Mouse (Mus musculus) heart, embryonic 15.5 days (tissue): ENCODE results near the gene Auts2. TPM values are rescaled to one million over a fixed set of nuclear protein-coding genes. Genes with fewer than 3 reads are reported as not detected.

Source experiments
- ATAC-seq: fragments of 200-750 bp; cut with Nextera tagmentation; replicated peaks from 2 replicates; pipeline ENCODE4 v1.8.0; 2017; ENCODE audit warnings: low read depth, moderate TSS enrichment; ENCODE audit not compliant: insufficient number of reproducible peaks, insufficient read depth, low FRiP score
- H3K27ac ChIP-seq: fragments of 300-500 bp; sonication (generic); 2 replicates; pipeline ENCODE4 v1.5.1; 2015; ENCODE audit warnings: mild to moderate bottlenecking, inconsistent platforms
- H3K27me3 ChIP-seq: fragments of 300-500 bp; sonication (generic); 2 replicates; pipeline ENCODE4 v1.6.1; 2015; ENCODE audit warnings: inconsistent platforms
- H3K36me3 ChIP-seq: fragments of 300-500 bp; sonication (generic); 2 replicates; pipeline ENCODE4 v1.6.1; 2015; ENCODE audit warnings: mild to moderate bottlenecking, inconsistent platforms
- H3K4me1 ChIP-seq: fragments of 300-500 bp; sonication (generic); replicated peaks from 2 replicates; pipeline ENCODE4 v1.6.1; 2015; ENCODE audit warnings: inconsistent platforms
- H3K4me2 ChIP-seq: fragments of 300-500 bp; sonication (generic); 2 replicates; pipeline ENCODE4 v1.6.1; 2015; ENCODE audit warnings: inconsistent platforms, mild to moderate bottlenecking, moderate library complexity
- H3K4me3 ChIP-seq: fragments of 300-500 bp; sonication (generic); 2 replicates; pipeline ENCODE4 v1.5.1; 2015; ENCODE audit warnings: mild to moderate bottlenecking, inconsistent platforms
- H3K9ac ChIP-seq: fragments of 300-500 bp; sonication (generic); 2 replicates; pipeline ENCODE4 v1.6.1; 2015; ENCODE audit warnings: mild to moderate bottlenecking, inconsistent platforms
- H3K9me3 ChIP-seq: fragments of 300-500 bp; sonication (generic); replicated peaks from 2 replicates; pipeline ENCODE4 v1.6.1; 2016; ENCODE audit warnings: inconsistent platforms
- WGBS: fragments of 180-500 bp; shearing (Covaris S2); methylation state at CpG from one replicate; pipeline ENCODE4 v1.1.7; 2015; ENCODE audit warnings: mixed read lengths; 5-methylcytosine and 5-hydroxymethylcytosine counted together
- polyA plus RNA-seq: library from polyadenylated mRNA; unstranded; fragments of >200 nt; fragmentation: Nextera tagmentation; extraction: Ambion mirVana; gene quantifications from 2 replicates; pipeline ENCODE4 v1.2.1, GENCODE M21; 2015

Auts2 gene
- polyA plus RNA-seq, 1 experiment from 2014 or later = 12.9 TPM

DNA sequence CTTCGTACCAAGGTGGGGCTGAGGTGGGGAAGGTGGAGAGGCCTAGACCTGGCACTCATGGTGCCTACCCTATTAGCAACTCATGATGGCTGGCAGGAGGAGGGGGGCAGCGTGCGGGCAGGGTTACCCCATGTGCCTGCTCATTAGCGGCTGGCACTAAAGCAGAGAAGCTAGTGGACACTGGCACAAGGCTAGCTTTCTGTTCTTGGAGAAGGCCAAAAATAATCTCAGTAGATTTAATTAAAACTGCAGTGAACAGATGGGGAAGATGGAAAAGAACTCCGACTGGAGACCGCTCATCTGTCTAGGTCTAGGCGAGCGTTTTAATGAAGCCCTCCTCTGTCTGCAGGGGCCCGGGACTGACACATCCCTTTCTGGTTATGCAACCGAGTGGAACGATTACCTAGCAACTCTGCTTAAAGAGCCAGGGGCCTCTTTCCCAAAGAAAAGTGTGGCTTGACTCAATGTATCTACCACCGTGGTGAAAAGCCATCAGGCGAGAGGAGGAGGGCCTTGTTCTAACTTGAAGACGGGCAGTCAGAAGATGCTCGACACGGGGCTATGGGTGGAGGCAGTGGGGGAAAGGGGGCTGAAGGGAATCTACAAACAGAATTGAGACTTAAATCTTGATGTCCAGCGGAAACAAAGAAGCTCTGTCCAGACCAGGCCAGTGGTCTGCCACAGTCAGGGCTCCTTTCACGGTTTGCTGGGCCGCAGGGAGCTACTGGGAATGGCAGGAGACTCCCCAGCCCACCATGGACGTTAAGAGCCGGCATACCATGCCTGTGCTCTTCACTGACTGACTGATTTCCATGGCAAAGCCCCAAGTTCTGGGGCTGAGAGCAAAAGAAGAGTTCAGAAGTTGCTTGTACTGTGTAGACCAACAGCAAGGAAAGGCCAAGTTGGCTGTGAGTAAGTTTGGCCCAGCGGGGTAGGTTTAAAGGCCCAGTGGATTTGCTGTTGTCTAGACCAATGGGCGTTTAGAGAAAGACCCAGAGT, 899.7 kb downstream of the Auts2 start:
- H3K4me3 ChIP-seq = no peak overlapping the region
- no peak for ATAC-seq
- H3K4me2 ChIP-seq = no peak overlapping the region
- no peak overlapping the region for H3K9ac ChIP-seq
- H3K9me3 ChIP-seq = no peaks in the 10 kb centered on the region
- WGBS = 69% methylated on average over 23 of the region's 23 CpGs
- no peaks in the 10 kb centered on the region for H3K27me3 ChIP-seq
- peaks cover 29% of the 10 kb centered on the region for H3K4me1 ChIP-seq
- no peaks in the 10 kb centered on the region for H3K36me3 ChIP-seq
- H3K27ac ChIP-seq = peak overlapping the region; percentile 61

DNA sequence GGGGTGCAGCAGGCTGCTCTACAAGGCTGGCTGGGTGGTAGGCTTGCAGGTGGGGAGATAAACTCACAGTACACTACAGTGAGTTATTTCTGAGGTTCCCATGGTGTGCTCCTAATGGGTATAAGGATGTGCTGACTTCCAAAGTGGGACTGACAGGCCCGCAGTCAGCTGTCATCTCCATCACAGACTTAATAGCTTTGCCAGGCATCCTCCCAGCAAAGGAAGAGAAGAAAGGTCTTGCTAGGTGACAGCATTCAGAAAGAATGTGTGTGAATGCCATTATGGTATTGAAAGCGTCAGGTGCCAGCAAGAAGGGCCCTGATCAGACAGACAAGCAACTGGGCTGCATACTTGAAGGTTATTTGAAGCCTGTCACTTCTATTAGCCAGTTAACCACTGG, 900.4 kb downstream of the Auts2 start:
- H3K4me1 ChIP-seq = peaks cover 25% of the 10 kb centered on the region
- H3K27ac ChIP-seq = peak overlapping the region; percentile 61
- H3K36me3 ChIP-seq = no peaks in the 10 kb centered on the region
- H3K4me3 ChIP-seq = no peak overlapping the region
- H3K27me3 ChIP-seq = no peaks in the 10 kb centered on the region
- no peak overlapping the region for H3K9ac ChIP-seq
- 33% methylated on average over 2 of the region's 2 CpGs for WGBS
- H3K4me2 ChIP-seq = no peak overlapping the region
- H3K9me3 ChIP-seq = no peaks in the 10 kb centered on the region
- peak; percentile 44; the same call in 1 of the 2 replicates for ATAC-seq

DNA sequence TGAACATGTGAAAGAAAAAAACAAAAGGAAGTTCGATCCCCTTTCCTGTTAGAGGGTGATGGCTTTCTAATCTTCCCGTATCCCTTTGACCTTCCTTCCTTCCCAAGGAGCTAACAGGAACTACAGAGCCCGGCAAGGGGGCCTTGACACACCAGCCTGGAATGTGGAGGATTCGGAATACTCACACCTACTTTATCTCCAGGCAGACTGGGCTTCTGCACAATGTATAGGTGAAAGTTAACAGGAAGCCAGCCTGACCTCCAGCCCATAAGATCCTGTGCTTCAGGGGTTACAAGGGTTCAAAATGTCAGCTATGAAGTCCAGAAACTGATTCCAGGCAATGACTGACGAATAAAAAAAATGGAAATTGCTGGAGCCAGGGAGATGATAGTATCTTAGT, 906.7 kb downstream of the Auts2 start:
- peaks cover 18% of the 10 kb centered on the region for H3K4me1 ChIP-seq
- no peaks in the 10 kb centered on the region for H3K27me3 ChIP-seq
- no peaks in the 10 kb centered on the region for H3K36me3 ChIP-seq
- no peak for ATAC-seq
- H3K27ac ChIP-seq = no peak overlapping the region
- no peak overlapping the region for H3K9ac ChIP-seq
- no peak overlapping the region for H3K4me3 ChIP-seq
- 42% methylated on average over 5 of the region's 5 CpGs for WGBS
- no peaks in the 10 kb centered on the region for H3K9me3 ChIP-seq
- H3K4me2 ChIP-seq = no peak overlapping the region

DNA sequence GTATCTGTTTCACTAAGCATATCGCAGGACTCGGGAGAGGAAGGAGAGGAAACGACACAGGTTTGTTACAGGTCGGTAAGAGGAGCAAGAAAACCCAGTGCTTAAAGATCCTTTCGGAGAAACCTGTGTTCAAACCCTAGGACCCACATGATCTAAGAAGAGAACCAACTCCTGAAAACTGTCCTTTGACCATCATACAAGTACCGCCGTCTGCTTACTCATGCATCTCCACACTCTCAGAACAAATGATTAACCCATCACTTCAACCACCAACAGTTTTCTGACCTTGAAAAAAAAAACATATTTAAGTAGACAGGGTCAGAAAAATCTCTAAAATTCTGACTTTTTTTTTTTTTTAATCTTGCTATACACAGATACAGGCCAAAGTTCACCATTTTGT, 908.4 kb downstream of the Auts2 start:
- no peaks in the 10 kb centered on the region for H3K36me3 ChIP-seq
- no peaks in the 10 kb centered on the region for H3K27me3 ChIP-seq
- H3K4me1 ChIP-seq = peaks cover 28% of the 10 kb centered on the region
- no peak for ATAC-seq
- no peak overlapping the region for H3K4me3 ChIP-seq
- H3K4me2 ChIP-seq = no peak overlapping the region
- no peak overlapping the region for H3K27ac ChIP-seq
- no peak overlapping the region for H3K9ac ChIP-seq
- no peaks in the 10 kb centered on the region for H3K9me3 ChIP-seq
- whole genome bisulfite sequencing = 93% methylated on average over 7 of the region's 7 CpGs

DNA sequence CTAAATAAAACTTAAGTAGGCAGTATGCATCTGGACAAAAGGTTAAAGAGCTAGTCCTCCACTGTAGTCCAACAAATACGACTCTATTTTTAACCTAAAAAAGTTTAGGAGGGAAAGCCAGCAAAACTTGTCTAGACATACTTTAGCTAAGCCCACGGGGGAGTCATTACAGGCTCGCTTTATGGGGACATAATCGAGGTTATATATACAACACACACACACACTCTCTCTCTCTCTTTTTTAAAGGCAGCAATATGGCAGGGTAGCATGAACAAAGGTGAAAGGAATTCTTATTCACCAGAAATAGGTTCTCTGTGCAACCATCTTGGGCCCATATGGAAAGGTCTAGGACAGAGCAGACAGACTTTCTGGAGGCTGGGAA, 911.2 kb downstream of the Auts2 start:
- no peaks in the 10 kb centered on the region for H3K9me3 ChIP-seq
- H3K27me3 ChIP-seq = no peaks in the 10 kb centered on the region
- ATAC-seq = no peak
- H3K27ac ChIP-seq = no peak overlapping the region; the same call in 1 of the 2 replicates
- H3K4me3 ChIP-seq = no peak overlapping the region
- H3K4me1 ChIP-seq = peaks cover 27% of the 10 kb centered on the region
- no peak overlapping the region for H3K4me2 ChIP-seq
- H3K36me3 ChIP-seq = no peaks in the 10 kb centered on the region
- WGBS = 39% methylated on average over 4 of the region's 4 CpGs
- no peak overlapping the region for H3K9ac ChIP-seq

DNA sequence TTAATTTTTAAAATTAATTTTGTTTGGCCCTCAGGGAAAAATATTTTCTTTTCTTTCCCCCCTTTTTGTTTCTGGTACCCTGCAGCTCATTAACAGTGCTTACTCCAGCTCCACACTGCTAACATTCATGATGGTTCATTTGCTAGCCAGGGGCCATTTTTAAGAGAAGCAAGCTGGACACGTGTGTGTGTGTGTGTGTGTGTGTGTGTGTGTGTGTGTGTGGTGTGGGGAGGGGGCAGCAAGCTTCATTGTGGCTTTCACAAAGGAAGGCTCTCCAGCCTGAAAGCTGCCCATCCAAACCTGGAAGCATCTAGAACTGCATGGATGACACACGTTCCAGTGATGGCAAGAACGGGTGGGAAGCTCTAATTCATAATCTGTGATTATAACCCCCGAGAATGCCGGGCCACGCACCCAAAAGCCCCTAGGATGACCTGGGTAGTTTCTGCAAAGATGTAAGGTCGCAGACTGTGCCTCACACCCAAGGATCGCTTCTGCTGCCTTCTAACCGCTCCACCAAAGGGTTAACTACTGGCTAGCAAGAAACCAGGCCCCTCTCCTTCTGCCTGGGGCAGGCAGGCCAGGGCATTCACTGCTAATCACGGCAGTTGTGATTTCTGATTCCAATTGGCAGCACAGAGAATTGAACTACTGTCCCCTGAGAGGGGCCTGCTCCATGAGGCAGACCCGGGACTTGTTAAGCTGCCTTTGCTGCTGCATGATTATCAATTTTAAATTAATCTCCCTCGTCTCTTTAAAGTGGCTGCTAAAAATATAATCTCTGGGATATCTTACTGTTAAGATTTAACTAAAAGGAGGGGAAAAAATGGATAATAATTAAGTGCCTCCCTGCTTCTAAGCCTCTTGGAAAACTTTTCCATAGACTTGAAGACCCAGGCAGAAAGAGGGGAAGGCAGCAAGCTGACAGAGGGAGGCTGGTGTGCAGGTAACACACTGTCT, 911.8 kb downstream of the Auts2 start:
- H3K4me1 ChIP-seq = peaks cover 21% of the 10 kb centered on the region
- no peak overlapping the region for H3K4me2 ChIP-seq
- WGBS = 42% methylated on average over 12 of the region's 12 CpGs
- H3K4me3 ChIP-seq = no peak overlapping the region
- no peaks in the 10 kb centered on the region for H3K27me3 ChIP-seq
- H3K9me3 ChIP-seq = no peaks in the 10 kb centered on the region
- no peak overlapping the region for H3K9ac ChIP-seq
- no peak overlapping the region; the same call in 1 of the 2 replicates for H3K27ac ChIP-seq
- H3K36me3 ChIP-seq = no peaks in the 10 kb centered on the region
- no peak for ATAC-seq

DNA sequence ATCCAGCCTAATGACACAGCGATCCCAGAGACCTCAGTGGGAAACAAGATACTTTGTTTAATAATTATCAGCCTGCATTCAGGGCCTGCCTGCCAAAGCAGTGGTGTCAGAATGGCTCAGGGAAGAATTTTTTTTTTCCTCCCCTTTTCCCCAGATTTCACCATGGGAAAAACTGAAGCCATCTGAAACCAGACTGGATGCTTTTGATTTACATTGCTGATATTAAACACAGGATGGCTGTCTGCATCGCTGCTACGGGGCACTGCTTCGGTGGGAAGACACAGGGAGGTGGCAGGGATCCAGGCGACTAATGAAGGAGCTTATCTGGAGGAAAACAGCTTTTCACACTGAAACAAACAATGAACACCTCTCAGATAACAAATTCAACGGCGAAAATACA, 912.6 kb downstream of the Auts2 start:
- no peaks in the 10 kb centered on the region for H3K27me3 ChIP-seq
- peaks cover 20% of the 10 kb centered on the region for H3K4me1 ChIP-seq
- H3K4me2 ChIP-seq = no peak overlapping the region
- H3K27ac ChIP-seq = no peak overlapping the region
- H3K36me3 ChIP-seq = no peaks in the 10 kb centered on the region
- ATAC-seq = no peak
- no peak overlapping the region for H3K9ac ChIP-seq
- no peaks in the 10 kb centered on the region for H3K9me3 ChIP-seq
- 29% methylated on average over 7 of the region's 7 CpGs for WGBS
- H3K4me3 ChIP-seq = no peak overlapping the region

DNA sequence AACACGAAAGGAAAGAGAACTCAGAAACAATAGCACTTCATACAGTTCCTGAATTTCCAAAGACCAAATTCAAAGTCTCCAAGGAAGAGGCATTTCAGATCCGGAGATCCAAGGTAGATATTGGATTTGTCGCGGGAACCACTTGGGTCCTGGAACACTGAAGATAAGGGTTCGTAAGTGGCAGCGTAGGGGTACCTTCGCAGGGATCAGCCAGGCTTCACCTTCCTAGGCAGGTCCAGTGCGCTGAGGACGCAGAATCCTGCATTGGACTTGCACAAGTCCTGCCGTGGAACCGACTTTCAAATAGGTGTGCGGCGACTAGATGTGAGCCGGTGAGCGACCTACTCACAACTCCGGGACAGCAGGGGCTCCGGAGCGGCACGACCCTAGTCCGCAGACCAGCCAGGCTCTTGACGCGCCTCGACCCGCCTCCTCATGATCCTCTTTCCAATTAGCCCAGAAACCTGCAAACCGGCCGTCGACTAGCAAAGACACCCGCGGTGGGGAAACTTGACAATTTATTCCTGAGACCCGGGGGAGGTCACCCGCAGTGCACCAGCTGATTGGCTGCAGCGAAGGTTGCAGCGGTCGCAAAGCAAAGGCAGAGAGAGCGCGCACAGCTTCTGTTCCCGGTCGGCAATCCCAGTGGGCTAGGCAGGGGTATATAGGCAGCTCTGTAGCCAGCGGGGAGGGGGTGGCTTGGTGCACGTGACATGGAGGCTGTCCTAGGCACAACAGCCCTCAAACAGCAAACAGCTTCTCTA, 926.8 kb downstream of the Auts2 start:
- ATAC-seq = 0 out of 2 replicates have a peak, but pooled peaks have one; percentile 43
- Histone ChIP-seq H3K9me3 (no peaks in the 10 kb centered on the region), H3K4me2 (peak overlapping the region; percentile 79), H3K9ac (peak overlapping the region; percentile 36), H3K27me3 (peaks cover 20% of the 10 kb centered on the region), H3K4me1 (peaks cover 10% of the 10 kb centered on the region), H3K27ac (no peak overlapping the region), H3K36me3 (no peaks in the 10 kb centered on the region), H3K4me3 (peak overlapping the region; percentile 46)
- 2% methylated on average over 40 of the region's 40 CpGs for WGBS

DNA sequence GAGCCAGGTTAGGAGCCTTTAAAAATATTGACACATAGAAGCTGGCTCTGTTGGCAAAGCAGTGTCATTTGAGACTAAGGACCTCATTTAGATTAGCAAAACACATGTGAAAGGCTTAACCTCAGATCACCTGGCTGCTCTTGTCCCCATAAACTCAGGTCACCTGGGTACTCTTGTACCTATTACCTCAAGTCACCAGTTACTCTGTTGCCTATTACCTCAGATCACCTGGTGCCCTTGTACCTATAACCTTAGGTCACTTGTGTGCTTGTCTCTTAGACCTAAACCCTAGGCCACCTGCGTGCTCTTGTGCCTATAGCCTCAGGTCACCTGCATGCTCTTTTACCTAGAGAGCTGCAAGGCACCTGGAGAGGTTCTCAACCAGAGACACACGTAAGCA, 928.9 kb downstream of the Auts2 start:
- Histone ChIP-seq H3K9ac (no peak overlapping the region), H3K4me3 (no peak overlapping the region), H3K9me3 (no peaks in the 10 kb centered on the region), H3K4me2 (no peak overlapping the region), H3K36me3 (no peaks in the 10 kb centered on the region), H3K27ac (no peak overlapping the region), H3K27me3 (peaks cover 20% of the 10 kb centered on the region), H3K4me1 (peaks cover 10% of the 10 kb centered on the region)
- ATAC-seq = no peak
- WGBS = 95% methylated on average over 2 of the region's 2 CpGs

DNA sequence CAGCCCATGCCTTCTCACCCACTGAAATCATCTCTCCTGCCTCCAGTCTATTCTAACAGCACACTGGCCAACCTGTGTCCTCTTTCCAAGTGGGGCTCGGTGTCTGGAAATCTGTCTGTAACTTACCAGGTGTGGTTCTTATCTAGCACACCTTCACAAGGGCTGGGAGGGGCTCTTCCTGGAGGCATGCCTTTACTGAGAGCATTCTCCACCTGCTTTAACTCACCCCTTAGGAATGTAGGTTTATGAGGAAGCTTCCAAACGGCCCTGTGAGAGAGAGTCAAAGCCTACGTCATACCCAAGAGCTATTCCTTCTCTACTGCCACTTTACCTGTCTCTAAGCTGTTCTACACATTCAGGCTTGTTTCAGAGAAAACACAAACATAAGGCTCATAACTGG, 929.8 kb downstream of the Auts2 start:
- Histone ChIP-seq H3K27me3 (peaks cover 17% of the 10 kb centered on the region), H3K4me3 (no peak overlapping the region), H3K4me2 (no peak overlapping the region), H3K36me3 (no peaks in the 10 kb centered on the region), H3K9ac (no peak overlapping the region), H3K9me3 (no peaks in the 10 kb centered on the region), H3K27ac (no peak overlapping the region), H3K4me1 (peaks cover 10% of the 10 kb centered on the region)
- 73% methylated on average over 3 of the region's 3 CpGs for WGBS
- ATAC-seq = no peak
